Comparison of ENCODE assay signal across 8 mouse cellular contexts in genomic region chr17:4993840-4994503, GRCm38 (mm10). TPM values are rescaled to one million over a fixed set of nuclear protein-coding genes. Genes with fewer than 3 reads are reported as not detected.
A peak's percentile ranks its signal among the peaks of the same experiment; 100 is the strongest.
DNase-seq lines count a peak whose midpoint lies in the region; ATAC-seq and TF ChIP-seq lines count a peak whose summit lies in the region.

Gene Arid1b (plus strand): TSS chr17:4994332.

- TF ChIP-seq POLR2A in olfactory bulb, adult 2 months (IDR thresholded peaks at IDR 0.05; ENCODE audit: insufficient read depth, low read depth, low read length), result no peak
- 0 out of 2 replicates have a peak, but pooled peaks have one; percentile 29 for TF ChIP-seq POLR2A in thymus, adult 2 months (IDR thresholded peaks at IDR 0.05; ENCODE audit: control insufficient read depth, extremely low read depth, insufficient read depth, low read length, poor library complexity)

- no peaks in the 10 kb centered on the region for H3K9me3 ChIP-seq in ES-E14 (ENCODE audit: control insufficient read depth, insufficient read depth, low read depth, low read length)
- no peaks in the 10 kb centered on the region for H3K9me3 ChIP-seq in forebrain, embryonic 15.5 days
- H3K9me3 ChIP-seq in lung, embryonic 15.5 days, result no peaks in the 10 kb centered on the region

- TF ChIP-seq CTCF in olfactory bulb, adult 2 months (IDR thresholded peaks at IDR 0.05; ENCODE audit: insufficient read depth, low read depth, low read length), result no peak
- TF ChIP-seq CTCF in thymus, adult 2 months (IDR thresholded peaks at IDR 0.05; ENCODE audit: borderline replicate concordance, control insufficient read depth, extremely low read depth, insufficient read depth, low read length, poor library complexity), result no peak

- intact Hi-C loops in heart, postnatal 14 days (cut with DNase I), result loop anchor here (2.0 to 10.0 kb wide), 2 partner anchors 215 to 779 kb away; no protein-coding TSS in a partner anchor

- peaks cover 0 to 7% of the 10 kb centered on the region in 2 experiments; a peak in 1 of 4 replicates for H3K4me1 ChIP-seq in ES-E14 (ENCODE audit: control insufficient read depth in 2 of 2, insufficient read depth in 2 of 2, low read length in 2 of 2, poor library complexity in 1 of 2)
- H3K4me1 ChIP-seq in forebrain, embryonic 15.5 days, result peaks cover 35% of the 10 kb centered on the region
- peaks cover 8% of the 10 kb centered on the region for H3K4me1 ChIP-seq in lung, embryonic 15.5 days
- H3K4me1 ChIP-seq in olfactory bulb, adult 2 months (ENCODE audit: control insufficient read depth, insufficient read depth, low read length), result peaks cover 8% of the 10 kb centered on the region
- H3K4me1 ChIP-seq in thymus, adult 2 months (replicated peaks; ENCODE audit: control insufficient read depth, insufficient read depth, low read length), result peaks cover 4% of the 10 kb centered on the region; the same call in 1 of the 2 replicates

- H3K9ac ChIP-seq in ES-E14 (ENCODE audit: insufficient read depth, low read depth, low read length, poor library complexity, severe bottlenecking), result peak within 1 kb of the TSS; percentile 90
- peak within 1 kb of the TSS; percentile 100 for H3K9ac ChIP-seq in forebrain, embryonic 15.5 days (replicated peaks)
- H3K9ac ChIP-seq in lung, embryonic 15.5 days, result peak within 1 kb of the TSS; percentile 99

- peak; percentile 71 for ATAC-seq in forebrain, embryonic 15.5 days (replicated peaks)
- ATAC-seq in lung, embryonic 15.5 days (ENCODE audit: borderline replicate concordance, extremely low read depth, low FRiP score, low TSS enrichment), result peak; percentile 73

- in situ Hi-C loops in ES-E14 (cut with MboI; ENCODE audit: low sequenced_read_pairs in 2 of 2, unreplicated experiment in 2 of 2), result no loop called here

- H3K27ac ChIP-seq in ES-E14 (ENCODE audit: insufficient read depth, low read depth, low read length, poor library complexity, severe bottlenecking), result peak within 1 kb of the TSS; percentile 85
- peak within 1 kb of the TSS; percentile 100 for H3K27ac ChIP-seq in forebrain, embryonic 15.5 days (replicated peaks)
- H3K27ac ChIP-seq in lung, embryonic 15.5 days, result peak within 1 kb of the TSS; percentile 100
- H3K27ac ChIP-seq in olfactory bulb, adult 2 months (ENCODE audit: insufficient read depth, low read depth, low read length), result peak within 1 kb of the TSS; percentile 99
- peak within 1 kb of the TSS; percentile 81 for H3K27ac ChIP-seq in thymus, adult 2 months (ENCODE audit: control insufficient read depth, insufficient read depth, low read length)

- H3K27me3 ChIP-seq in forebrain, embryonic 15.5 days, result no peaks in the 10 kb centered on the region
- no peaks in the 10 kb centered on the region for H3K27me3 ChIP-seq in lung, embryonic 15.5 days
- no peaks in the 10 kb centered on the region for H3K27me3 ChIP-seq in thymus, adult 2 months (ENCODE audit: control insufficient read depth, insufficient read depth, low read length)

- H3K4me3 ChIP-seq in ES-E14 (ENCODE audit: insufficient read depth in 1 of 2, low read depth in 1 of 2, low read length in 2 of 2, poor library complexity in 1 of 2, severe bottlenecking in 1 of 2), result peak within 1 kb of the TSS; percentile 84 to 90
- peak within 1 kb of the TSS; percentile 96 for H3K4me3 ChIP-seq in forebrain, embryonic 15.5 days
- peak within 1 kb of the TSS; percentile 96 for H3K4me3 ChIP-seq in lung, embryonic 15.5 days
- H3K4me3 ChIP-seq in olfactory bulb, adult 2 months (ENCODE audit: insufficient read depth, low read depth, low read length), result peak within 1 kb of the TSS; percentile 87
- peak within 1 kb of the TSS; percentile 88 for H3K4me3 ChIP-seq in thymus, adult 2 months (ENCODE audit: control insufficient read depth, insufficient read depth, low read length)

- under 1% methylated on average over 45 of the region's 58 CpGs for WGBS in forebrain, embryonic 15.5 days
- WGBS in lung, embryonic 15.5 days, result under 1% methylated on average over 49 of the region's 58 CpGs
- 1% methylated on average over 58 of the region's 58 CpGs for WGBS in olfactory bulb, adult 2 months
- under 1% methylated on average over 58 of the region's 58 CpGs for WGBS in thymus, adult 2 months

- DNase-seq in ES-E14 (ENCODE audit: low read depth, low spot score), result no peak
- peak; percentile 86 for DNase-seq in cerebellum, adult 11-12 months
- peak; percentile 85 to 86 for DNase-seq in heart, postnatal 14 days
- DNase-seq in layer of hippocampus, adult 18-20 months (ENCODE audit: low spot score in 2 of 2), result peak in 1 of 2 experiments; percentile 75
- DNase-seq in thymus, adult 2 months, result peak; percentile 80

- peak within 1 kb of the TSS; percentile 60 for H3K4me2 ChIP-seq in forebrain, embryonic 15.5 days (replicated peaks)
- H3K4me2 ChIP-seq in lung, embryonic 15.5 days, result peak within 1 kb of the TSS; percentile 55

- H3K36me3 ChIP-seq in ES-E14 (ENCODE audit: control insufficient read depth, insufficient read depth, low read length, poor library complexity, severe bottlenecking), result no peaks in the 10 kb centered on the region
- no peaks in the 10 kb centered on the region for H3K36me3 ChIP-seq in forebrain, embryonic 15.5 days
- no peaks in the 10 kb centered on the region for H3K36me3 ChIP-seq in lung, embryonic 15.5 days
- H3K36me3 ChIP-seq in thymus, adult 2 months (ENCODE audit: control insufficient read depth, insufficient read depth, low read length), result no peaks in the 10 kb centered on the region

TF ChIP-seq in ES-E14, 5 proteins besides CTCF, POLR2A, EP300 and RAD21:
- TF ChIP-seq ZC3H11A (IDR thresholded peaks at IDR 0.05; ENCODE audit: borderline replicate concordance, low read depth, low read length) (no peak), ZNF384 (IDR thresholded peaks at IDR 0.05; ENCODE audit: low read depth, low read length) (no peak), CHD2 (IDR thresholded peaks at IDR 0.05; ENCODE audit: low read depth, low read length) (no peak), MAFK (IDR thresholded peaks at IDR 0.05; ENCODE audit: insufficient read depth, low read depth, low read length) (no peak), HCFC1 (IDR thresholded peaks at IDR 0.05; ENCODE audit: borderline replicate concordance, insufficient read depth, low read length) (no peak)
TF ChIP-seq in ES-E14: peak in this region for 0.

RNA-seq across cellular contexts. Expression of gene Arid1b, which starts in this region (rescaled TPM):
- total RNA-seq in ES-E14 (2012; rRNA removed), result 9.2 and 13.7 TPM in 2 replicates
- 14.8 TPM in 2 replicates for polyA plus RNA-seq in forebrain, embryonic 15.5 days (2015; fragmentation: Nextera tagmentation; extraction: Ambion mirVana)
- 10 to 100 TPM; 33.6 to 36.6 TPM for total RNA-seq in heart, postnatal 14 days (2021)
- 100 to 1,000 TPM; 103 to 108 TPM for total RNA-seq in layer of hippocampus, adult 18-20 months (2021)
- polyA plus RNA-seq in lung, embryonic 15.5 days (2015; fragmentation: Nextera tagmentation; extraction: Ambion mirVana), result 9.5 and 10.5 TPM in 2 replicates
- polyA plus RNA-seq in olfactory bulb, adult 2 months (2012; ENCODE audit: insufficient read depth, insufficient read length, low replicate concordance, missing spikeins), result not detected in 2 replicates
- polyA plus RNA-seq in thymus, adult 2 months (2012; rRNA removed), result 99.0 and 142 TPM in 2 replicates

Comparison
In these comparisons a context has a peak if more than half of its experiments do, and no peak if none do; other contexts are left out.
1. RNA of gene Arid1b (polyA plus RNA-seq): 99.0 to 142 TPM in thymus, adult 2 months, 14.8 TPM in forebrain, embryonic 15.5 days and 9.5 to 10.5 TPM in lung, embryonic 15.5 days; not detected in olfactory bulb, adult 2 months; every median in the first group is over 10 times any median in the second.
2. Peak in every context shown above with its lines, with median percentiles within 50 percentile points of each other: H3K27ac ChIP-seq, H3K4me3 ChIP-seq and H3K9ac ChIP-seq.